In the genomic region with DNA sequence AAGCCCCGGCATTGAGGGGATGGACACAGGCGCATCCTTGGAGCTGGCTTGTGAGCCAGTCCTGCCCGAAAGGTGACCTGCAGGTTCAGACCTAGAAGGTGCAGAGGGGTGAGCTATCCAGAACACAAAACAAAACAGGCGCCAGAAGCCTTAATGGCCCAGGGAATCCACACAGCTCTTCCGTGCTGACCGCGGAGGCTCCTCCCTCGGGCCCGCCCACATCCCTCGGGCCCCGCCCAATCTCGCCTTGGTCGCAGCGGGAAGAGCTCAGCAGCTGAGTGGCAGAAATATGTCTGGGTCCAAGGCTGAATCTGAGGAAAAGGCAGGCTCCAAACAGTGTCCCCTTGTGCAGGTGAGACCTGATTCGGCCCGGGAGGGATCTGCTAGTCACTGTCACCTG, we compare ENCODE assay signal across 8 mouse cellular contexts. TPM values are rescaled to one million over a fixed set of nuclear protein-coding genes. Genes with fewer than 3 reads are reported as not detected.
DNase-seq lines count a peak whose midpoint lies in the region; ATAC-seq lines count a peak whose summit lies in the region.

No protein-coding gene starts in this region.

- H3K4me3 ChIP-seq in hindbrain, embryonic 14.5 days (replicated peaks; ENCODE audit: low read length), result peak overlapping the region; percentile 32

- ATAC-seq in hindbrain, embryonic 14.5 days (ENCODE audit: low FRiP score), result peak; percentile 41; the same call in 1 of the 2 replicates

- no peaks in the 10 kb centered on the region for H3K27me3 ChIP-seq in hindbrain, embryonic 14.5 days (ENCODE audit: control insufficient read depth, insufficient read depth, low read length)

- peaks cover 10% of the 10 kb centered on the region for H3K36me3 ChIP-seq in hindbrain, embryonic 14.5 days (replicated peaks; ENCODE audit: control insufficient read depth, insufficient read depth)

- H3K27ac ChIP-seq in hindbrain, embryonic 14.5 days, result no peak overlapping the region

- H3K9me3 ChIP-seq in hindbrain, embryonic 14.5 days (ENCODE audit: control insufficient read depth, low read length), result no peaks in the 10 kb centered on the region

- peak overlapping the region; percentile 21; the same call in 1 of the 2 replicates for H3K9ac ChIP-seq in hindbrain, embryonic 14.5 days

- DNase-seq in R1 (ENCODE audit: low read depth, low spot score), result peak; percentile 87
- DNase-seq in cerebellum, postnatal 14 days, result peak; percentile 27 to 35
- peak; percentile 37 to 44 for DNase-seq in frontal cortex, postnatal 36 days (ENCODE audit: low spot score in 2 of 2)
- peak; percentile 36 for DNase-seq in hindbrain, embryonic 14.5 days (ENCODE audit: low spot score)
- DNase-seq in left cerebral cortex, adult 11 months (ENCODE audit: low spot score), result peak; percentile 27
- DNase-seq in lung, postnatal 36 days, result peak; percentile 84
- peak; percentile 13 for DNase-seq in retina, postnatal 7 days (ENCODE audit: low read depth, low spot score)
- DNase-seq in urinary bladder, adult 2 months (ENCODE audit: low spot score), result peak; percentile 54

- H3K4me1 ChIP-seq in hindbrain, embryonic 14.5 days (replicated peaks; ENCODE audit: control insufficient read depth, insufficient read depth, low read length), result peaks cover 8% of the 10 kb centered on the region; the same call in 1 of the 2 replicates

- 23% methylated on average over 16 of the region's 16 CpGs for WGBS in hindbrain, embryonic 14.5 days

- H3K4me2 ChIP-seq in hindbrain, embryonic 14.5 days (replicated peaks), result peak overlapping the region; percentile 50

RNA-seq across cellular contexts. Expression of a gene that starts 3.1 kb away (rescaled TPM):
- polyA plus RNA-seq in hindbrain, embryonic 14.5 days (2014; fragmentation: Nextera tagmentation; extraction: Ambion mirVana), result 3.2 and 3.8 TPM in 2 replicates
- 3.7 and 4.1 TPM in 2 replicates for polyA plus RNA-seq in urinary bladder, adult 2 months (2012; rRNA removed)

RNA-seq across cellular contexts. Expression of a gene that starts 3.1 kb away (rescaled TPM):
- 23.1 and 25.3 TPM in 2 replicates for polyA plus RNA-seq in hindbrain, embryonic 14.5 days (2014; fragmentation: Nextera tagmentation; extraction: Ambion mirVana)
- polyA plus RNA-seq in urinary bladder, adult 2 months (2012; rRNA removed), result 14.4 and 21.3 TPM in 2 replicates

RNA-seq across cellular contexts. Expression of a gene that starts 35.7 kb away (rescaled TPM):
- 65.0 and 69.0 TPM in 2 replicates for polyA plus RNA-seq in hindbrain, embryonic 14.5 days (2014; fragmentation: Nextera tagmentation; extraction: Ambion mirVana)
- polyA plus RNA-seq in urinary bladder, adult 2 months (2012; rRNA removed), result 23.0 and 28.6 TPM in 2 replicates

RNA-seq across cellular contexts. Expression of a gene that starts 53.0 kb away (rescaled TPM):
- 0.68 and 0.96 TPM in 2 replicates for polyA plus RNA-seq in hindbrain, embryonic 14.5 days (2014; fragmentation: Nextera tagmentation; extraction: Ambion mirVana)
- polyA plus RNA-seq in urinary bladder, adult 2 months (2012; rRNA removed), result 0.52 and 0.59 TPM in 2 replicates

RNA-seq across cellular contexts. Expression of a gene that starts 56.5 kb away (rescaled TPM):
- 71.9 and 90.2 TPM in 2 replicates for polyA plus RNA-seq in hindbrain, embryonic 14.5 days (2014; fragmentation: Nextera tagmentation; extraction: Ambion mirVana)
- polyA plus RNA-seq in urinary bladder, adult 2 months (2012; rRNA removed), result 22.9 and 28.2 TPM in 2 replicates

Comparison
In these comparisons a context has a peak if more than half of its experiments do, and no peak if none do; other contexts are left out.
1. DNase-seq: peak in every context shown above with its lines; median percentile 87 in R1; 84 in lung, postnatal 36 days; 54 in urinary bladder, adult 2 months; 40 in frontal cortex, postnatal 36 days; 36 in hindbrain, embryonic 14.5 days; 31 in cerebellum, postnatal 14 days; 27 in left cerebral cortex, adult 11 months; 13 in retina, postnatal 7 days.